Comparison of ENCODE assay signal across 9 mouse cellular contexts in genomic region chrX:17547143-17547806, GRCm38 (mm10). TPM values are rescaled to one million over a fixed set of nuclear protein-coding genes. Genes with fewer than 3 reads are reported as not detected.
DNase-seq lines count a peak whose midpoint lies in the region; ATAC-seq and TF ChIP-seq lines count a peak whose summit lies in the region.
"Had no signal": no experiment of that assay in that cellular context is flagged by ENCODE, and none has a peak within 500 bp of the region (broad histone marks: within the 10 kb centered on the region; RNA-seq: fewer than 3 reads in every experiment).

No protein-coding gene starts in this region.

- peak; percentile 57 for TF ChIP-seq EP300 in lung, postnatal 0 days (IDR thresholded peaks at IDR 0.05)

- ATAC-seq in kidney, embryonic 15.5 days (replicated peaks; ENCODE audit: low FRiP score): peak; percentile 29; the same call in 1 of the 2 replicates
- ATAC-seq in forebrain, embryonic 13.5 days: peak; percentile 80; the same call in 1 of the 2 replicates
- ATAC-seq in lung, postnatal 0 days: peak; percentile 91
- ATAC-seq in cerebellum, adult (ENCODE audit: insufficient number of reproducible peaks, low FRiP score, low TSS enrichment): no peak

- no peak overlapping the region for H3K27ac ChIP-seq in kidney, embryonic 15.5 days
- no peak overlapping the region for H3K27ac ChIP-seq in forebrain, embryonic 13.5 days
- no peak overlapping the region for H3K27ac ChIP-seq in lung, postnatal 0 days (ENCODE audit: low read length)

- no peak overlapping the region for H3K4me2 ChIP-seq in kidney, embryonic 15.5 days
- H3K4me2 ChIP-seq in forebrain, embryonic 13.5 days: no peak overlapping the region
- H3K4me2 ChIP-seq in lung, postnatal 0 days (replicated peaks; ENCODE audit: low read depth, low read length): no peak overlapping the region

- 36% methylated on average over 6 of the region's 6 CpGs for WGBS in kidney, embryonic 15.5 days
- WGBS in forebrain, embryonic 13.5 days: 20% methylated on average over 6 of the region's 6 CpGs
- WGBS in lung, postnatal 0 days: 23% methylated on average over 6 of the region's 6 CpGs

- H3K9ac ChIP-seq in kidney, embryonic 15.5 days: no peak overlapping the region
- no peak overlapping the region for H3K9ac ChIP-seq in forebrain, embryonic 13.5 days
- no peak overlapping the region for H3K9ac ChIP-seq in lung, postnatal 0 days (replicated peaks; ENCODE audit: low read depth)

- no peaks in the 10 kb centered on the region for H3K9me3 ChIP-seq in kidney, embryonic 15.5 days (replicated peaks)
- no peaks in the 10 kb centered on the region for H3K9me3 ChIP-seq in forebrain, embryonic 13.5 days (replicated peaks)
- no peaks in the 10 kb centered on the region for H3K9me3 ChIP-seq in lung, postnatal 0 days (ENCODE audit: low read length)

- H3K36me3 ChIP-seq in kidney, embryonic 15.5 days: no peaks in the 10 kb centered on the region
- H3K36me3 ChIP-seq in forebrain, embryonic 13.5 days (ENCODE audit: poor library complexity, severe bottlenecking): no peaks in the 10 kb centered on the region
- no peaks in the 10 kb centered on the region for H3K36me3 ChIP-seq in lung, postnatal 0 days (ENCODE audit: insufficient read depth, low read length)

- no peak overlapping the region for H3K4me3 ChIP-seq in kidney, embryonic 15.5 days (replicated peaks)
- H3K4me3 ChIP-seq in forebrain, embryonic 13.5 days: no peak overlapping the region
- H3K4me3 ChIP-seq in lung, postnatal 0 days (ENCODE audit: low read depth, low read length): no peak overlapping the region

- TF ChIP-seq CTCF in lung, postnatal 0 days (IDR thresholded peaks at IDR 0.05): no peak

- DNase-seq in kidney, adult 11 months: no peak
- peak; percentile 51 for DNase-seq in lung, postnatal 0 days (ENCODE audit: low spot score)
- DNase-seq in retina, embryonic 14.5 days (ENCODE audit: low spot score): peak; percentile 61
- no peak for DNase-seq in urinary bladder, postnatal 36 days (ENCODE audit: low spot score in 2 of 2)
- no peak for DNase-seq in adrenal gland, postnatal 36 days
- DNase-seq: gastrocnemius, postnatal 36 days had no signal

- no peaks in the 10 kb centered on the region for H3K4me1 ChIP-seq in kidney, embryonic 15.5 days
- peaks cover 8% of the 10 kb centered on the region; the same call in 1 of the 2 replicates for H3K4me1 ChIP-seq in forebrain, embryonic 13.5 days
- no peaks in the 10 kb centered on the region for H3K4me1 ChIP-seq in lung, postnatal 0 days (ENCODE audit: insufficient read depth, low read depth, low read length)

- no peaks in the 10 kb centered on the region for H3K27me3 ChIP-seq in kidney, embryonic 15.5 days
- no peaks in the 10 kb centered on the region for H3K27me3 ChIP-seq in forebrain, embryonic 13.5 days
- no peaks in the 10 kb centered on the region for H3K27me3 ChIP-seq in lung, postnatal 0 days (replicated peaks; ENCODE audit: insufficient read depth, low read length)

RNA-seq across cellular contexts. Expression of gene Fundc1, which starts 24.9 kb away (rescaled TPM):
- 57.7 and 63.0 TPM in 2 replicates for polyA plus RNA-seq in kidney, embryonic 15.5 days (2015; fragmentation: Nextera tagmentation; extraction: Ambion mirVana)
- polyA plus RNA-seq in forebrain, embryonic 13.5 days (2015; fragmentation: Nextera tagmentation; extraction: Ambion mirVana): 65.4 and 69.3 TPM in 2 replicates
- 50.5 and 56.0 TPM in 2 replicates for polyA plus RNA-seq in lung, postnatal 0 days (2015; fragmentation: Nextera tagmentation; extraction: Ambion mirVana)
- total RNA-seq in adrenal gland, postnatal 36 days (2021): 10 to 100 TPM; 45.0 to 66.1 TPM

Comparison
In these comparisons a context has a peak if more than half of its experiments do, and no peak if none do; other contexts are left out.
1. DNase-seq: peak in lung, postnatal 0 days (single experiment) and retina, embryonic 14.5 days (single experiment); none in kidney, adult 11 months (single experiment), urinary bladder, postnatal 36 days (0 of 2) and adrenal gland, postnatal 36 days (0 of 2).